ENCODE assay signal across 7 mouse cellular contexts in the genomic region with DNA sequence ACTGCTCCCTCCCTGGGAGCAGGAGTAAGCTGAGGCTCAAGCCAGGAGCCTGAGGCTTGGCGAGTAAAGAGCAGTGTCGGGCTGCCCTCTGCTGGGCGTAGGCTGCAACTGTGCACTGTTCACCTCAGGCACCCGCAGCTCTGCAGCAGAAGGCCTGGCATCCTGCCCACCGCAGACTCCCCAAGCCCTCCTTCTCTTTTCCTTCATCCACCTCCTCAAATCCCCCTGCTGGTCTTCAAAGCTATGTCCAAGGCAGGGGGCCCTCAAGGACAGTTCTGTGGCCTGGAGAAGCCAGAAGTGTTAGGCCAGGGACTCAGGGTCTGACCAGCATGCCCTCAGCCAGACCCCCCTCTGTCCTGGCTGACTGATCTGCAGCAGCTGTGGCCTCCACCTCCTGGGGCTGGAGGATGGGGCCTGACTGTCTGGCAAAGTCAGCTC. TPM values are rescaled to one million over a fixed set of nuclear protein-coding genes. Genes with fewer than 3 reads are reported as not detected.
DNase-seq lines count a peak whose midpoint lies in the region; ATAC-seq lines count a peak whose summit lies in the region.

No protein-coding gene starts in this region.

- no peaks in the 10 kb centered on the region for H3K9me3 ChIP-seq in intestine, embryonic 15.5 days
- H3K9me3 ChIP-seq in midbrain, embryonic 12.5 days, result no peaks in the 10 kb centered on the region

- 0% methylated on average over 5 of the region's 5 CpGs for WGBS in intestine, embryonic 15.5 days
- 8% methylated on average over 5 of the region's 5 CpGs for WGBS in midbrain, embryonic 12.5 days

- no peaks in the 10 kb centered on the region for H3K27me3 ChIP-seq in intestine, embryonic 15.5 days (replicated peaks)
- H3K27me3 ChIP-seq in midbrain, embryonic 12.5 days, result peaks cover 12% of the 10 kb centered on the region; the same call in 1 of the 2 replicates

- H3K27ac ChIP-seq in intestine, embryonic 15.5 days, result 0 out of 2 replicates have a peak overlapping the region, but pooled peaks have one; percentile 30
- peak overlapping the region; percentile 55 for H3K27ac ChIP-seq in midbrain, embryonic 12.5 days (replicated peaks)

- no peak overlapping the region for H3K4me2 ChIP-seq in intestine, embryonic 15.5 days (replicated peaks)
- H3K4me2 ChIP-seq in midbrain, embryonic 12.5 days (replicated peaks), result no peak overlapping the region

- ATAC-seq in intestine, embryonic 15.5 days, result peak; percentile 86
- ATAC-seq in midbrain, embryonic 12.5 days (ENCODE audit: low FRiP score, low read depth), result peak; percentile 81

- intact Hi-C loops in gastrocnemius, postnatal 36 days (cut with DNase I), result loop anchor here (1.0 to 5.0 kb wide), 4 partner anchors 66 to 351 kb away; no protein-coding TSS in a partner anchor
- intact Hi-C loops in left cerebral cortex, postnatal 36 days (cut with DNase I), result loop anchor here (1.0 to 5.0 kb wide), 3 partner anchors 46 to 289 kb away; no protein-coding TSS in a partner anchor

- peaks cover 22% of the 10 kb centered on the region for H3K4me1 ChIP-seq in intestine, embryonic 15.5 days (replicated peaks)
- peaks cover 28% of the 10 kb centered on the region for H3K4me1 ChIP-seq in midbrain, embryonic 12.5 days

- H3K9ac ChIP-seq in intestine, embryonic 15.5 days, result peak overlapping the region; percentile 23
- H3K9ac ChIP-seq in midbrain, embryonic 12.5 days (replicated peaks), result peak overlapping the region; percentile 26

- peaks cover 14% of the 10 kb centered on the region for H3K36me3 ChIP-seq in intestine, embryonic 15.5 days
- H3K36me3 ChIP-seq in midbrain, embryonic 12.5 days, result peaks cover 49% of the 10 kb centered on the region

- DNase-seq in adrenal gland, adult 2 months, result peak; percentile 84
- DNase-seq in embryo, embryonic 11.5 days (ENCODE audit: low read depth, low spot score), result peak; percentile 63
- DNase-seq in gastrocnemius, postnatal 36 days, result peak; percentile 71 to 76
- peak; percentile 82 to 83 for DNase-seq in left cerebral cortex, postnatal 36 days (ENCODE audit: low spot score in 2 of 2)
- peak; percentile 71 for DNase-seq in skeletal muscle tissue, adult 2 months (ENCODE audit: low read depth, low spot score)

- H3K4me3 ChIP-seq in intestine, embryonic 15.5 days (replicated peaks), result no peak overlapping the region
- no peak overlapping the region for H3K4me3 ChIP-seq in midbrain, embryonic 12.5 days

RNA-seq across cellular contexts. Expression of gene Tmem222, which starts 20.2 kb away (rescaled TPM):
- 10 to 100 TPM; 59.7 to 78.2 TPM for total RNA-seq in adrenal gland, adult 2 months (2021)
- polyA plus RNA-seq in adrenal gland, adult 2 months (2012; rRNA removed), result 123 and 125 TPM in 2 replicates
- total RNA-seq in gastrocnemius, postnatal 36 days (2021), result 10 to 100 TPM; 20.9 to 22.5 TPM
- 68.7 and 72.2 TPM in 2 replicates for polyA plus RNA-seq in intestine, embryonic 15.5 days (2015; fragmentation: Nextera tagmentation; extraction: Ambion mirVana)
- total RNA-seq in left cerebral cortex, postnatal 36 days (2021), result 10 to 100 TPM; 87.9 to 96.5 TPM
- 79.9 and 85.5 TPM in 2 replicates for polyA plus RNA-seq in midbrain, embryonic 12.5 days (2016; fragmentation: Nextera tagmentation; extraction: Ambion mirVana)

RNA-seq across cellular contexts. Expression of gene Sytl1, which starts 34.9 kb away (rescaled TPM):
- 1 to 10 TPM; 1.4 to 1.9 TPM for total RNA-seq in adrenal gland, adult 2 months (2021)
- 2.2 and 2.8 TPM in 2 replicates for polyA plus RNA-seq in adrenal gland, adult 2 months (2012; rRNA removed)
- under 1 TPM in 1 of 2 experiments, not detected in 1; 0.64 TPM for total RNA-seq in gastrocnemius, postnatal 36 days (2021)
- polyA plus RNA-seq in intestine, embryonic 15.5 days (2015; fragmentation: Nextera tagmentation; extraction: Ambion mirVana), result 2.7 and 3.0 TPM in 2 replicates
- 1 to 10 TPM; 2.2 to 2.3 TPM for total RNA-seq in left cerebral cortex, postnatal 36 days (2021)
- polyA plus RNA-seq in midbrain, embryonic 12.5 days (2016; fragmentation: Nextera tagmentation; extraction: Ambion mirVana), result 1.3 and 1.8 TPM in 2 replicates

RNA-seq across cellular contexts. Expression of gene Wdtc1, which starts 55.5 kb away (rescaled TPM):
- total RNA-seq in adrenal gland, adult 2 months (2021), result 10 to 100 TPM; 56.3 to 56.9 TPM
- 75.2 and 83.0 TPM in 2 replicates for polyA plus RNA-seq in adrenal gland, adult 2 months (2012; rRNA removed)
- total RNA-seq in gastrocnemius, postnatal 36 days (2021), result 10 to 100 TPM; 85.6 to 88.5 TPM
- polyA plus RNA-seq in intestine, embryonic 15.5 days (2015; fragmentation: Nextera tagmentation; extraction: Ambion mirVana), result 13.9 and 17.0 TPM in 2 replicates
- 10 to 100 TPM; 58.6 to 59.8 TPM for total RNA-seq in left cerebral cortex, postnatal 36 days (2021)
- 24.2 and 26.1 TPM in 2 replicates for polyA plus RNA-seq in midbrain, embryonic 12.5 days (2016; fragmentation: Nextera tagmentation; extraction: Ambion mirVana)

RNA-seq across cellular contexts. Expression of gene Map3k6, which starts 57.2 kb away (rescaled TPM):
- total RNA-seq in adrenal gland, adult 2 months (2021), result 10 to 100 TPM; 22.4 to 22.9 TPM
- polyA plus RNA-seq in adrenal gland, adult 2 months (2012; rRNA removed), result 17.5 and 17.6 TPM in 2 replicates
- total RNA-seq in gastrocnemius, postnatal 36 days (2021), result 10 to 100 TPM in 1 of 2 experiments, 1 to 10 TPM in 1; 7.1 to 10.4 TPM
- 3.0 and 3.2 TPM in 2 replicates for polyA plus RNA-seq in intestine, embryonic 15.5 days (2015; fragmentation: Nextera tagmentation; extraction: Ambion mirVana)
- total RNA-seq in left cerebral cortex, postnatal 36 days (2021), result 1 to 10 TPM; 6.8 to 8.1 TPM
- polyA plus RNA-seq in midbrain, embryonic 12.5 days (2016; fragmentation: Nextera tagmentation; extraction: Ambion mirVana), result 1.9 and 2.8 TPM in 2 replicates
